8 mouse cellular contexts compared by ENCODE assay signal in the genomic region with DNA sequence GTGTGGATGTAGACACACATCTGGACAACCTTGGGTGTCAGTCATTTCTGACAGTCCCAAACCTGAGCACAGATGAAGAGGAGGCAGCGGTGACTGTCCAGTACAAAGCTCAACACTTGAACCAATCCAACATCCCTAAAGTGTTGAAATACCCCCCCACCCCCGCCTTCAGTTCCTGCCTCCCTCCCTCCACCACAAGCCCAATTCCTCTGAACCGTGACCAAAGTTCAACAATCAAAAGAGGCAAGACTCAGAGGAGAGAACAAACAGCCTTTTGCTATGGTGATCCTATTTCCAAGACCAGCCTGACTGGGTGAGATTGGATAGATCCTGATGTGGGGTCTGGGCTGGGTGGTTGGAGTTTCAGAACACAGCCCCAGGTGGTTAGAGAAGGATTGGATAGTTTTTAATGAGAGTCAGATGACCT. TPM values are rescaled to one million over a fixed set of nuclear protein-coding genes. Genes with fewer than 3 reads are reported as not detected.
A peak's percentile ranks its signal among the peaks of the same experiment; 100 is the strongest.
DNase-seq lines count a peak whose midpoint lies in the region; ATAC-seq and TF ChIP-seq lines count a peak whose summit lies in the region.

No protein-coding gene starts in this region.

- no peak overlapping the region for H3K4me3 ChIP-seq in limb, embryonic 13.5 days
- H3K4me3 ChIP-seq in olfactory bulb, adult 2 months (ENCODE audit: insufficient read depth, low read depth, low read length): no peak overlapping the region

- TF ChIP-seq POLR2A in olfactory bulb, adult 2 months (IDR thresholded peaks at IDR 0.05; ENCODE audit: insufficient read depth, low read depth, low read length): no peak

- DNase-seq in heart, adult 18-20 months: peak; percentile 48 to 52
- no peak for DNase-seq in heart, adult 11 months
- DNase-seq in forelimb bud, embryonic 11.5 days (ENCODE audit: low read depth, low spot score): peak; percentile 71
- no peak for DNase-seq in adrenal gland, adult 2 months
- DNase-seq in spleen, postnatal 10 days (ENCODE audit: low spot score in 2 of 2): no peak
- no peak for DNase-seq in cerebellum, adult 8-10 months

- no peaks in the 10 kb centered on the region for H3K9me3 ChIP-seq in limb, embryonic 13.5 days

- 26% methylated on average over 3 of the region's 3 CpGs for WGBS in limb, embryonic 13.5 days
- WGBS in olfactory bulb, adult 2 months: 36% methylated on average over 3 of the region's 3 CpGs

- H3K27me3 ChIP-seq in limb, embryonic 13.5 days: no peaks in the 10 kb centered on the region

- no peaks in the 10 kb centered on the region for H3K36me3 ChIP-seq in limb, embryonic 13.5 days

- 0 out of 2 replicates have a peak overlapping the region, but pooled peaks have one; percentile 4 for H3K9ac ChIP-seq in limb, embryonic 13.5 days

- TF ChIP-seq CTCF in olfactory bulb, adult 2 months (IDR thresholded peaks at IDR 0.05; ENCODE audit: insufficient read depth, low read depth, low read length): no peak

- peak; percentile 58 for ATAC-seq in limb, embryonic 13.5 days (ENCODE audit: low FRiP score, low read depth)

- no peak overlapping the region for H3K27ac ChIP-seq in limb, embryonic 13.5 days
- peak overlapping the region; percentile 77 for H3K27ac ChIP-seq in olfactory bulb, adult 2 months (ENCODE audit: insufficient read depth, low read depth, low read length)

- peak overlapping the region; percentile 53 for H3K4me2 ChIP-seq in limb, embryonic 13.5 days (replicated peaks)

- H3K4me1 ChIP-seq in limb, embryonic 13.5 days: peaks cover 23% of the 10 kb centered on the region
- peaks cover 11% of the 10 kb centered on the region for H3K4me1 ChIP-seq in olfactory bulb, adult 2 months (ENCODE audit: control insufficient read depth, insufficient read depth, low read length)

RNA-seq across cellular contexts. Expression of gene Por, which starts 4.5 kb away (rescaled TPM):
- 10 to 100 TPM; 66.4 to 82.7 TPM for total RNA-seq in heart, adult 18-20 months (2021)
- polyA plus RNA-seq in limb, embryonic 13.5 days (2015; fragmentation: Nextera tagmentation; extraction: Ambion mirVana): 89.7 and 93.5 TPM in 2 replicates
- not detected in 2 replicates for polyA plus RNA-seq in olfactory bulb, adult 2 months (2012; ENCODE audit: insufficient read depth, insufficient read length, low replicate concordance, missing spikeins)
- 100 to 1,000 TPM; 265 to 364 TPM for total RNA-seq in adrenal gland, adult 2 months (2021)
- polyA plus RNA-seq in adrenal gland, adult 2 months (2012; rRNA removed): 371 and 563 TPM in 2 replicates

RNA-seq across cellular contexts. Expression of gene Rhbdd2, which starts 41.9 kb away (rescaled TPM):
- total RNA-seq in heart, adult 18-20 months (2021): 10 to 100 TPM; 24.2 to 26.8 TPM
- polyA plus RNA-seq in limb, embryonic 13.5 days (2015; fragmentation: Nextera tagmentation; extraction: Ambion mirVana): 40.1 and 43.1 TPM in 2 replicates
- not detected in 2 replicates for polyA plus RNA-seq in olfactory bulb, adult 2 months (2012; ENCODE audit: insufficient read depth, insufficient read length, low replicate concordance, missing spikeins)
- 10 to 100 TPM; 37.5 to 46.0 TPM for total RNA-seq in adrenal gland, adult 2 months (2021)
- polyA plus RNA-seq in adrenal gland, adult 2 months (2012; rRNA removed): 58.3 and 75.0 TPM in 2 replicates

Comparison
In these comparisons a context has a peak if more than half of its experiments do, and no peak if none do; other contexts are left out.
1. DNase-seq: peak in heart, adult 18-20 months (2 of 2) and forelimb bud, embryonic 11.5 days (single experiment); none in heart, adult 11 months (single experiment), adrenal gland, adult 2 months (single experiment), spleen, postnatal 10 days (0 of 2) and cerebellum, adult 8-10 months (single experiment).
2. RNA of gene Por, which starts 4.5 kb away (polyA plus RNA-seq): 371 to 563 TPM in adrenal gland, adult 2 months and 89.7 to 93.5 TPM in limb, embryonic 13.5 days; not detected in olfactory bulb, adult 2 months; every median in the first group is over 10 times any median in the second.